Mouse (Mus musculus): ENCODE results near the gene Rab11fip4. TPM values are rescaled to one million over a fixed set of nuclear protein-coding genes. Genes with fewer than 3 reads are reported as not detected.
"Not testable (repeated sequence)": the region's sequence is repeated elsewhere in the genome, so short reads cannot be mapped to it uniquely, and the experiment has no call there.

The Rab11fip4 gene
- total RNA-seq, 1 experiment from 2014 or later: 4.2 TPM

DNA sequence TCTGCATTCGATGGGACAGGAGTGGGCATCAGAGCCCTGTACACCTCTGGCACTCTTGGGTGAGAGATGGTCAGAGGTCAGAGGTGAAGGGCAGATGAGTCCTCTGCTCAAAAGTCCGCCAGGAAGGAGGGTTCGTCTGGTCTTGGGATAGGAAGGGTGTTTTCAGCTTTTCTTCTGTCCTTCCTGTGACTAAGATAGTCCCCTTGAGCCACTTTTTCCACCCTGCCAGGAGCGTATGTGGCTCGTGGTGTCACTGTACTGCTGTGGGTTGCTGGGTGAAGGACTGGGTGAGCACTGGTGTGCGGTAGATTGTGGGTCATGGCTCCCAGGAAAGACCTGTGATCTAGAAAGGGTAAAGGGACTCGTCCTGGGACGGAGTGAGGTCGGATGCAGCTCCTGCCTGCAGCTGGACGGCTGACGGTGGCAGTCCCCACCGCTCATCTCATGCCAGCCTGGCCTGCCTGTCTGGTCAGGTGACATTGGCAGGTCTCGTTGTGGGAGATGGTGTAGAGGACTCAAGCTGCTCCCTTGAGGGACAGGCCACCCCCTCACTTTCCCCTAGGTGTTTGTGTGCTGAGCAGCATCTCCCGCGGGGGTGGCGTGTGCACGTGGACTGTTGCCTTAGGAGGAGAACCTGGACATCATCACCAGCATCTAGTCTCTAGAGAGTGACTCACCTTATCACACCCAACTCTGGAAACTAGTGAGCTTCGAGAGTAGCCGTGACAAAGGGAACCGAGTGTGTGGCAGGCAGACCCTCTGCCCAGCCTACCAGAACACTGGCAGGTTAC is 87.5 kb downstream of the Rab11fip4 start:
- DNase-seq: no peak

DNA sequence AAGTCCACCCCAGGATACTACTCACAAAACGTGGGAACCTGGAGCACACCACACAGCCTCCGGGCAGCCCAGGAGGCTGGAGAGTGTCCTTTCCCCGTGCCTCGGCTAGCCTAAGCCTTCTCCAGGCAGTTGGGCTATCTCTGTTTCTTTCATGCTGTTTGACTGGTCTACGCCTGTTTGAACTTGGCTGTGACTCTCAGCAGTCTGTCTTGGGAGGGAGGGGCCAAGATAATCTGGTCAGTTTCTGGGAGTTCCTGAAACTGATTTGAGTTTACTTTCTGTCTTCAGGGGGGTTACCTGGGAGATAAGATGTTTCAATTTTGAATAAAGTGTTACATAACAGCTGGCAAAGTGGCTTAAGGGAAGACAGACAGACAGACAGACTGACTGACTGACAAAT is 88.9 kb downstream of the Rab11fip4 start:
- no peak for DNase-seq

DNA sequence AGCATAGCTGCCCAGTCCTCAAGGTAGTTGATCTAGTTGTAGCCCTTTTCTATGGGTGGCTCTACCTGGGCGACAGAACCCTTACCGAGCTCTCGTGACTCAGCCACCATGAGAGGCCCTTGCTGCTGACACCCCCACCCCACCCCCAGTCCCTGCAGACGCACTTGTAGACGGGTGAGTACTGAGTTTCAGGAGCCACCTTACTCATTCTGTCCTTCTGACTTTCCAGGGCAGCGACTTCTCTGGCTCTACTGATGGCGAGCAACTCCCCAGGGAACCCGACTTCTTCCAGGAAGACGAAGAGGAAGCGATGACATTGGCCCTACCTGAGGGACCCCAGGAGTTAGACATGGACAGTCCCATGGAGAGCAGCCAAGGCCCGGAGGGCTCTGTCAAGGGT is 89.5 kb downstream of the Rab11fip4 start:
- DNase-seq: no peak

DNA sequence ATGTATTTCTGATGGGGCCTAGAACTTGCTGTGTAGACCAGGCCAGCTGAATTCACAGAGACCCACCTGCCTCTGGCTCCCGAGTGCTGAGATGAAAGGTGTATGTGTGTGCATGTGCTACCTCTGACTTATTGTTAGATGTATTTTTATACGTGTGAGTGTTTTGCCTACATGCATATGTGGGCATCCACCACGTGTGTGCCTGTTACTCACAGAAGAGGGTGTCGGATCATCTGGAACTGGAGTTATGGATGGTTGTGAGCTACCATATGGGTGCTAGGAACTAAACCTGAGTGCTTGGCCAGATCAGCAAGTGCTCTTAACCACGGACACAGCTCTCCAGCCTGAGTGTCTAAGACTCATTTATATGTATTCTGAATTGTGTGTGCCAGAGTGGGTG is 90.2 kb downstream of the Rab11fip4 start:
- no peak for DNase-seq

DNA sequence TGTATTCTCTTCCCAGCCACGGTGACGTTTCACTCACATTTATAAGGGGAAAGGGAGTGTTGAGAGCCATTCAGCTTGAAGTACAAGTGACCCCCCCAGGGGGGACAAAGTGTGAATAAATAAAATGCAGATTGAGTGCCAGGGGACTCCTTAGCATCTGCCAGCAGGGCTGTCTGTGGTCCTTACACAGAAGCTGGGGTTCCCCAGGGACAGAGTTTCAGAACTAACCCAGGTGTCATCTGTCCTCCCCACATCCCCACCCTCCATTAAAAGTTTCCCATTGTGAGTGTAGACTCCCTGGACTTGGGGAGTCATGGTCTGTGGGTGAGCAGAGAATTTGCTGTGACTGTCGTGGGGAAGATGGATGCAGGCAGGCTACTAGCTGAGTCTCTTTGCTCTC is 90.8 kb downstream of the Rab11fip4 start:
- DNase-seq: no peak

DNA sequence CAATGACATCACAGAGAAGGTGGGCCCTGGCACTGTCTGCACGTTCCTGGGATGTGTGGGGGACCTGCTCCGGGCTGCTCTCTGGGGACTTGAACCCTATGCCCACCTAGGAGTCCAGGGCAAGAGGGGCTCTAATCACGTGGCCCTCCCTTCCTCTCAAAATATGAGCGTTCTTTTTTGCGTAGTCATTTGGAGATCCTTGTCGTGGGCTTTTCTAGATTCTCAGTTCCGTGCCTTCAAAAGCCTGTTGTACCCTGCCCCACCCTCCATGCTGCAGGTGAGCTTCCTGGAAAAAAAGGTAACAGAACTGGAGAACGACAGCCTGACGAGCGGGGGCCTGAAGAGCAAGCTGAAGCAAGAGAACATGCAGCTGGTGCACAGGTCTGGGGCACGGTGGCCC is 94.1 kb downstream of the Rab11fip4 start:
- no peak for DNase-seq

DNA sequence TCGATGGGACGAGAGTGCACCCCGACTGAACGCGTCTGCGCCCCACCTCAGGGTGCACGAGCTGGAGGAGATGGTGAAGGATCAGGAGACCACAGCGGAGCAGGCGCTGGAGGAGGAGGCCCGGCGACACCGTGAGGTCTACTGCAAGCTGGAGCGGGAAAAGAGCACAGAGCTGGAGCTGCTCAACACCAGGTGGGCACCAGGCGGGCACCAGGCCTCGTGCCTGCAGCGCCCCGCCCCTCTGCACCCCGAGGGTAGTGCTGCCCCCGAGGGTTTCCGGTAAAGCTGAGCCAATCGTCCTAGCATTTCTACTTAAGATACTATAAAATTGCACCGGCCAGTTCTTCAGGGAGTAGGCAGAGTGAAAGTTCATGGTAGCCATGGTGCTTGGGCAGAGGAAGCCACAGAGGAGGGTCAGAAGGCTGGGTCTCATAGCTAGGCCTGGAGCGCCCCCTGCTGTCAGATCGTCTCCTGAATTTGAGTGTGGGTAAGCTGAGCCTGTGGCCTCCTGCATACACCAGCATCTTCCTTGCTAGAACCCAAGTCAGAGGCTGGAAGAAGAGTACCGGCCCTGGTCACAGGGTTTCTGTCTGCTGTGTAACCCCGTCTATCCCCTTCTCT is 95.6 kb downstream of the Rab11fip4 start:
- peak; percentile 93 for DNase-seq

DNA sequence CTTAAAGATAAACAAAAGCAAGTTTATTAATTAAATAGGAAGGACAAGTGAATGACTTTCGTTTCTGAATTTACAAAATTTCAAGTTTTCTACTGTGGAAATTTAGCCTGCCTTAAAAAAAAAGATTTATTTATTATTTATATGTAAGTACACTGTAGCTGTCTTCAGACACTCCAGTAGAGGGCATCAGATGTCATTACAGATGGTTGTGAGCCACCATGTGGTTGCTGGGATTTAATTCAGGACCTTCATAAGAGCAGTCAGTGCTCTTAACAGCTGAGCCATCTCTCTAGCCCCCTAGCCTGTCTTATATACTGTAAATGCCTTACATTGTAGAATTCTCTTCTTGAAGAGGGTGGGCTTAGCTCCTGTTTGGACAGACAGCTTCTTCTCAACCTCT is 98.9 kb downstream of the Rab11fip4 start:
- DNase-seq: no peak

DNA sequence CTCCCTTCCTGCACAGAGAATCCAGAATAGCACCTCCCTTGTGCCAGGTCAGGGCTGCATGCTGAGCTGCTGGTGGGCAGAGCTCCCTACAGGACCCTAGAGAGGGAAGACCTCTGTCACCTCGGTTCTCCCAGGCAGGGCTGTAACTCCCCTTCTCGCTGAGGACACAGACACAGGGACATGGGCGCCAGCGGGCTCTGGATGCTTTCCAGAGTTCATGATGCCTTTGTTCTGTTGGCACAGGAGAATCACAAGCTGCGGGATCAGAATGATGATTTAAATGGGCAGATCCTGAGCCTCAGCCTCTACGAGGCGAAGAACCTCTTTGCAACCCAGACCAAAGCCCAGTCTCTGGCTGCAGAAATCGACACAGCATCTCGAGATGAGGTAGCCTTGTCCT is 100.5 kb downstream of the Rab11fip4 start:
- DNase-seq: no peak

DNA sequence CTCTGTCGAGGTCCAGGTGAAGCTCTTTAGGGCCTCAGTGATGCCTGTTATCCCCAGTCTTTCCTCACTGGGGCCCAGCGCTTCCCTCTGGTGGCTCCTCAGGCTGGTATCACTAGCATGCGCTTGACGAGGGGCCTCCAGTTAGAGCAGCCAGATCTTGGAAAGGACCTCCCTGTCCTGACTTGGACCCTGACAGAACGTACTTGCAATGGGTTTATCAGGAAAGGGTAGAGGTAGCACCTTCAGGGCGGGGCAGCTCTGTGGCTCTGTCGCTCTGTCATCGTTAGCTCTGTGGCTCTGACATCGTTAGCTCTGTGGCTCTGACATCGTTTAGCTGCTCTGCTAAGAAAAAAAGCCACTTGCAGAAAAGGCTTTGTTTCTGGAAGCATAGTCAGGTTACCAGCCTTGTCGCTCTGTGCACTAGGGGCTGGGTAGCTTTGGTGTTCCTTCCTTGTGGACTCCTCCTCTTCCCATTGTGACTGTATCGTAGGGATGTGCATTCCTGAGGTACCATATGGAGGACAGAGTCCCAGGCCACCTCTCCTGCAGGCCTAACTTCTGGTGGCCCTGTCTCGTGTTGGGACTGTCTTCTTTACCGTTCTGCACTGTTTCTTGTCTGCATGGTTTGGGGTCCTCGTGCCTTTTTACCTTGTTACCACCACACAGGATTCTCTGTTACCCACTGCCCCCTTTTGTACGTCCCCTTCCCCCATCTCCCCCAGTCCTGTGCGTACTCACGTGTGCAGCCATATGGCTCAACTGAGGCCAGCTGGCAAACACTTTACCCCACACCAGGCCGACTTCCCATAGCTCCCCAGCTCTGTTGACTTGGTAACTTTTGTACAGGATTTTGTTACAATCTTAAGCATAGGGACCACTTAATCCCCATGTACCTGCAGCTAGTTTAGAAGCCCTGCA is 105.6 kb downstream of the Rab11fip4 start:
- DNase-seq: no peak

DNA sequence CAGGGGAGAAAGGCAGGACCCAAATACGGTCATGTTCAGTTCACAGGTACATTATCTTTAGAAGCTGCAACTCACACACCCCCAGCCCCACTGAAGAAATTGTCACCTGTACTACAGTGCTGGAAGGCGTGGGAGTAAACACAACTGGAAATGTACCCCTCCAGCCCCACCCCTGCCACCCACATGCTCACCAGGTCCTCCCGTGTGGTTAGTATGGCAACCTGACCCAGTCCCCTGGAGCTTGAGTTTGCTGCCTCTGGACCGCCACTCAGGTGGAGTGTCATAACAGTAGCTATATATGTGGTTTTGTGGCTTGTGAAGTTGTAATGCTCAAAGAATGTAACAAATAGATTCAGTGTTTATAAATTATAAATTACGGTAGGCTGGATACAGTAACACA is 107.1 kb downstream of the Rab11fip4 start:
- no peak for DNase-seq

DNA sequence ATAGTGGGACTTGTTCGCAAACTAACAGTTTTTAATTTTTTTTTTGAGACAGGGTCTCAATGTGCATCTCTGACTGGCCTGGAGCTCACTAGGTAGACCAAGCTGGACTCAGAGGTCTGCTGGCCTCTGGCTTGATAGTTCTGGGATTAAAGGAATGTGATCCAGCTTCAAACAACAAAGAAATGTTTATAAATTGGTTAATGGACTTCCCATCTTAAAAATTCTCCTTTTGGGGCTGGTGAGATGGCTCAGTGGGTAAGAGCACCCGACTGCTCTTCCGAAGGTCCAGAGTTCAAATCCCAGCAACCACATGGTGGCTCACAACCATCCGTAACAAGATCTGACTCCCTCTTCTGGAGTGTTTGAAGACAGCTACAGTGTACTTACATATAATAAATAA is 107.5 kb downstream of the Rab11fip4 start:
- not testable (repeated sequence) for DNase-seq

DNA sequence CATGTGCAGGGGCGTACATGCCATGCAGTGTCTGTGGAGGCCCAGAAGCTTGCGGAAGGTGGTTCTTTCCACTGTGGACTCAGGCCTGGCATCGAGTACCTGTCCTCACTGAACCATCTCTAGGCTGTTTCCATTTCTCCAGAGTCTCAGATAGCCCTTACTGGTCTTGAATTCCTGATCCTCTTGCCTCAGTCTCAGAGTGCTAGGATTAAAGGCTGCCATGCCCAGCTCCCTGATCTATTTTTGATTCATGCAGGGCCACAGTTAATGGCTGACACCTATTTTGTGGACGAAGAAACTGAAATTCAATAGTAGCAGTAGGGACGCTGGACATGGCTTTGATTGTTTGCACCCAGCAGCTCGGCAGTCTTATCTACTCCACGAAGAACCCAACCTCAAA is 110.5 kb downstream of the Rab11fip4 start:
- DNase-seq: no peak

DNA sequence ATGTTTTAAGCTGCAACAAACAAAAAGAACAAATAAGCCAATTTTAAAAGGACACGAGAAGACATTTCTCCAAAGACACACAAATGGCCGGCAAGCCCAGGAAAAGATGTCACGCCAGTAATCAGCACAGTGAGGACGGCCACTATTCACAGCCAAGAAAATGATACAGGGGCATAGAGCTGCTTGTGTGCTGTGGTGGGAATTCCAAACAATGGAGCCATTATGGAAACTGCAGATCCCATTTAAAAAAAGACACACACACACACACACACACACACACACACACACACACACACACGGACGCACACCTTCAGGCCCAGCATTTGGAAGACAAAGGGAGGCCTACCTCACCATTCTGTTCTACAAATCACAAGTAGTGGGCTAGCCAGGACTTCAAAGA is 111.1 kb downstream of the Rab11fip4 start:
- DNase-seq: no peak

DNA sequence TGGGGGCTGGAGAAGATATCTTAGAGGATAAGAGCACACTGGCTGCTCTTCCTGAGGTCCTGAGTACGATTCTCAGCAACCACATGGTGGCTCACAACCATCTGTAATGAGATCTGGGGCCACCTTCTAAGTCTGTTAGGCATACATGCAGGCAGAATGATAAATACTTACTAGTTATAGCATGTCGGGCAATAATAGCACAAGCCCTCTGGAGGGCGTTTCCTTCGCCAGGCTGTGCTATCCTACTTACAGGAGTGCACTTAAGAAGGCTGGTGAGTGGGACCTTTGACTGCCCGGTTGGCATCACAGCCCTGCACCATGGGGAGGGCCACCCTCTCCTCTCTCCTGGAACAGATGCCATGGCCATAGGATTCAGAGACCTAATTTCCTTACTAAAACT is 112.4 kb downstream of the Rab11fip4 start:
- DNase-seq: no peak

DNA sequence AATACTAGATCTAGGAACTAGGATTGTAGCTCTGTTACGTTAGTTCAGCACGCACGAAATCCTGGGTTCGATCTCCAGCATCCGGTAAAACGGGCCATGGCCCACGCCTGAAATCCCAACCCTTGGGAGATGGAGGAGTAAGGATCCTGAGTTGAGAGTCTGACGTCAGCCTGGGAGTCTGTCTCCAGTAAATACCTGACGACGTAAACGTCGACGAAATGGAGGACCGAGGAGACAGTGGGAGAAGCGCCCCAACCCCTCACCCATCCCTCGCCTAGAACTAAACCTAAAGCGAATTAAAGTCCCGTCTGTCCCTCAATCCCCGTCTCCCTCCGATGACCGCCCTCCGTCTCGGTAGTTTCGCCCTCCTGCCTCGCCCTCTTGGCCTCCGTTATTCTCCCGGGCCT is 112.9 kb downstream of the Rab11fip4 start:
- DNase-seq: no peak

DNA sequence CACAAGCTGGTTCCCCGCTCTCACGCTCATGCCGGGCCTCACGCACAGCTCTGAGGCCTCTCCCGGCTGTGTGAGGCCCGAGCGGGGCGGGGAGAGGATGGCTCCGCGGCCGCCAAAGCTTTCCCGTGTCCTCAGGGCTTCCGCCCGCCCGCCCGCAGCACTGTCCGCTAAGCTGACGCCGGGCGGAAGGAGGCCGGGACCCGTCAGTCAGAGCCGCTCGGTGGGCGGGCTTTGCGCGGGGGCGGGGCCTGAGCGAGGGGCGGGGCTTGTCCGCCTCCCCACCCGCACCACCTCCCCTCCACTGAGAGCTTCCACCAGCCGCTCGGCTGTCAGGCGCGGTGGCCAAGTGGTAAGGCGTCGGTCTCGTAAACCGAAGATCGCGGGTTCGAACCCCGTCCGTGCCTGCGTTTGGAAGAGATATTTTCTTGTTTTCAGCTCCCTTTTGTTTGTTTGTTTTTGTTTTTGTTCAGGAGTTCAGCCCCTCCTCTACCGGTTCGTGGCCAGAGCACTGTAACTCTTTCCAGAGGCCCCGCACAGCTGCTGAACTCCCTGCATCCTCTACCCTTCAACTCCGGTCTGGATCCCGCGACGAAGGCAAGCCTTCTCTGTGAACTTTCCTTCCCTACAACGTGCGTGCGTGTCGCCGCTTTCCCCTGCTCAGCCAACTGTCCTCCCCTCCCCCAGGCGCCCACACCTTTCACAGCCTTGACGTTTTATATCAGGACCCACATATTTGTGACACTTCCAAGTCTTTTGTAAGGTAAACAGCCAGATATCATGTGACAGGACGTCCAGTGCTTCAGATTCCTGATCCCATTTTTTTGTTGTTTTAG is 113.5 kb downstream of the Rab11fip4 start:
- peak; percentile 99 for DNase-seq

DNA sequence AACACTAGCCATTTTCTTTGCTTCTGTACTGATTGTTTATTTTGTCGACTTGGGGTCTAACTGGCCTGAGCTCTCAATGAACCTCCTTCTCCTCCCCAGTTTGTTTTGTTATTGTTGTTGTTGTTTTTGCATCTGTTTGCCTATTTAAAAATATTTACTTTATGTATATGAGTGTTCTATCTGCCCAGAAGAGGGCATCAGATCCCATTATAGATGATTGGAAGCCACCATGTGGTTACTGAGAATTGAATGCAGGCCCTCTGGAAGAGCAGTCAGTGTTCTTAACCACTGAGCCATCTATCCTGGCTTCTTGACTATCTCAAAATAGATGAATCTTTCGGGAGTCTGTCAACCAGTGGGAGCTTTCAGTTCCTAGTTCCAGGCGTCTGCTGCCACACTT is 116.1 kb downstream of the Rab11fip4 start:
- DNase-seq: no peak

DNA sequence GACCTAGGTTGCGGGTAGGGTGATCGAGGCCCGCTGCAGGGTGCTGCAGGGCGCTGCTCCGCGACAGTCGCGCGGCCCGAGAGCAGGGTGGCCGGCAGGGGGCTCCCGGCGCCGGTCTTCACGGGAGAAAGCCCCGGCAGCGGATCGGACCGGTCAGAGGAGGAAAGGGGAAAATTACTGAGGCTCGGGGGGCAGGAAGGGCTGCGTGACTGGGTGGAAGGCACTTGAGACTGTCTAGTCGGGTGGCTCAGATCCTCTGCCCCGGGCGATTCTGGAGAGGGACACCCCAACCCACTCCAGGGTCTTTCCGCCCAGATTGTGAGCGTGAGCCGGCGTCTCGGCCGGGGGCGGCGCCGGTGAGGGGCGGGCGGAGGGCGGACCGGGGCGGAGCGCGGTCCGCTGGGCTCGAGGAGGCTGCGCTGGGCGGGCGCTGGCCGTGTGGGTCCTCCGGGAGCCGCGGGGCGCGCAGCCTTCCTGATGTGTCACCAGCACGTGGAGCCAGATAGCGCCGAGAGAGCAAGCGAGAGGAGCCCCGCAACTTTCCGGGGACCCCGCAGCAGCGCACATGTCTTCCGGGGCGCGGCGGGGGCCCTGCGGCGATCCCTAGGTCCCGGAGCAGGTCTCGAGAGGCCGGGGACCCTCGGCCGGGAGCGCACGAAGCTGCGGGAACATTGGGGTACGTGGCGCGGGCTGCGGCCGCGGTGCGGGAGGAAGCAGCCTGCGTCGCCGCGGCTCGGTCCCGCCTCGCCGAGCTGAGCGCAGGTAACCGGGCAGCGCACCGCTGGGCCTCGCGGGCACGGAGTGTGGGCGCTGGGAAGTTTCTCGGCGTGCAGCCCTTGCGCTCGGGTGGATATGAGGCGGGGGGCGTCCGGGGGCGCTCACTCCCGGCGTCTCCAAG is 120.1 kb downstream of the Rab11fip4 start:
- peak; percentile 93 for DNase-seq

DNA sequence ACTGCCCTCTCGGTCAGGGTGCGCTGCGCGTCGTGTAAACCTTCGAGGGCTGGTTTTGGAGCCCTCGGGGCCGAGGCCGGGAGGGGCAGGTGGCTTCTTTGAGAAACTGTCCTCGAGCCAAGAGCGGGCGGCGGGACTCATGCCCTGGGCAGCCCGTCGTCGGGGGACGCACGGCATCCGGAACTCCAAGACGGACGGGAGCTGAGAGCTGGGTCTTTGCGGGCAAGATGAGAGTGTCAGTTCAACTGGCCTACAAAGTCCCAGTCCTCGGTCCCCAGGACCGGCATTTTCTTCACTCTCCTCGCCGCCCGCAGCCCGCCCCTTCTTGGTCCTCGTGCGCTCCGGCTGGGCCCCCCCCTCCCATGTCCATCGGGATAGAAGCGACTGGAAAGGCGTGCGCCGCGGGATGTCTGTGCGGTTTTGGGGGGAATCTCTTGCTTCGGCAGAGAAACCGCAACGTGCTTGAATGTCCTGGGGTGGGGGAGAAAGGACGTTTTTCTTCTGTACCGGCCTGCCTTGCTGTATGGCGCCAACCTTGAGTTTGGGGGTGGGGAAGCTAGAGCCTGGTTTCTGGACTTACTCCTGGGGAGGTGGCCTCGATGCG is 120.9 kb downstream of the Rab11fip4 start:
- peak; percentile 54 for DNase-seq

DNA sequence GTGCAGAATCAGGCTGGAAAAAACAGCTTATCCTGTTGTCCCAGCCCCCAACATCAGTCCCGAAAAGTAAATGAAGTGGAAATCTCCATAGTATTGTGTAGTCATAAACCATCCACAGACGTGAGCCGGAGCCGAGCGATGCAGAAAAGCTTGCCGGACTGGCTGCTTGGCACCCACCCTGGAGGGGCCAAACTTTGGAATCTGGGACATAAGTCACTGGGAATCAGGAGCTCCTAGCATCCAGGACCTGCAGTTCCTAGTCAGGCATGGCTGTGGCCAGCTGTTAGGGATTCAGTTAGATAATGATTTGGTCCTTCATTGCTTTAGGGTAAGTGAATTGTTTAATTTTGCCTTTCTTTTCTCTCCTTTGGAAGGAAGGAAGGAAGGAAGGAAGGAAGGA is 122.2 kb downstream of the Rab11fip4 start:
- DNase-seq: no peak

All from adrenal gland, postnatal 25 days (tissue).